Comparison of ENCODE assay signal across 9 mouse cellular contexts in the genomic region with DNA sequence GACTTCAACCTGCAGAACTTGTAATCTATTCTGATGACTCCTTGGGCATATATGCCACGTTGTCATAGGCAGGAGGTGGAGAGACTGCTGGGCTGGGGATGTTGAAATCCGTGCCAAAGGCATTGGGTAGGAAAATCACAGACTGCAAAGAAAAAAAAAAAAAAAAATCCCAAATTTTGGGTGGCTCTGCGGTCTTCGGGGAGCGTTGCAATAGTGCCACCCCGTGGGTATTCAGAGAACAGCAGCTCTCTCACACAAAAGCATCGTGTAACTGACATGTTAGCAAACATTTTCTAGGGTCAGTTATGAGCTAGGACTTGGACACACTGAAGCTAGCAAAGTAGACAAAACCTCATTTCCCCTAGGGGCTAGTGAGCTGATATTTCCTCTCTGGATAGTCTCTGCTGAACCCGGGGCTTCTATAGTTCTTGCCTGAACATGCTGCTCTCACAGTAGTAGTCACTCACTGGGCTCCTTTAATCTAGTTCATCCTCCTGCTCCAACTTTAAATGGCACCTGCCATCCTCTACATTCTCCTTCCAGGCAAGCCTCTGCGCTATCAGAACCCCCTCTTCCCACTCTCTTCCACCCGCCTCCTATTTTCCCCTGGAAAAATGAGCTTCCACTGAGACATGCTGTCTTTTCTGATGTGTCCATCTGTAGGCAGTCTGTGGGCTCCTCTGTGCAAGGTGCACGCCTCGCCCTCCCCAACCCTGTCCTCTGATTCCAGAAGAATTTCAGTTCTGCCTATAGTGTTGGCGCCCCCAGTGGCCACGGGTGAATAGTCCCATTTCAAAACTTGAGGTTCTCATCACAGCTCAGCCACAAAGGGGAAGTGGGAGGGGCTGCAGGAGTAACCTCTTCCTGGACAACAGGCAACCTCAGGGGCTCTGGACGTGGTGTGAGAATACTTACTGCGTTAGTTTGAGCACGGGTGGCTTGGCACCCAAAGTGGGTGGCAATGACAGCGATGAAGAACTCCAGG. TPM values are rescaled to one million over a fixed set of nuclear protein-coding genes. Genes with fewer than 3 reads are reported as not detected.
A peak's percentile ranks its signal among the peaks of the same experiment; 100 is the strongest.
DNase-seq lines count a peak whose midpoint lies in the region; ATAC-seq and TF ChIP-seq lines count a peak whose summit lies in the region.
"Had no signal": no experiment of that assay in that cellular context is flagged by ENCODE, and none has a peak within 500 bp of the region (broad histone marks: within the 10 kb centered on the region; RNA-seq: fewer than 3 reads in every experiment).

No protein-coding gene starts in this region.

- H3K9ac ChIP-seq in ES-E14 (ENCODE audit: insufficient read depth, low read depth, low read length, poor library complexity, severe bottlenecking), result no peak overlapping the region; the same call in 1 of the 2 replicates
- no peak overlapping the region for H3K9ac ChIP-seq in neural tube, embryonic 14.5 days (replicated peaks; ENCODE audit: low read depth, low read length)
- H3K9ac ChIP-seq: limb, embryonic 15.5 days had no signal

- in situ Hi-C loops in ES-E14 (cut with MboI; ENCODE audit: low sequenced_read_pairs in 2 of 2, unreplicated experiment in 2 of 2), result no loop called here

- no peak for TF ChIP-seq POLR2A in lung, adult 2 months (IDR thresholded peaks at IDR 0.05; ENCODE audit: borderline replicate concordance, extremely low read depth, low read depth, low read length)
- no peak for TF ChIP-seq POLR2A in testis, adult 2 months (IDR thresholded peaks at IDR 0.05; ENCODE audit: control insufficient read depth, low read depth, low read length)

- no peaks in the 10 kb centered on the region for H3K36me3 ChIP-seq in ES-E14 (ENCODE audit: control insufficient read depth, insufficient read depth, low read length, poor library complexity, severe bottlenecking)
- no peaks in the 10 kb centered on the region for H3K36me3 ChIP-seq in neural tube, embryonic 14.5 days (ENCODE audit: control insufficient read depth, insufficient read depth, low read length)
- H3K36me3 ChIP-seq in testis, adult 2 months (ENCODE audit: control insufficient read depth, insufficient read depth, low read length), result no peaks in the 10 kb centered on the region
- H3K36me3 ChIP-seq: limb, embryonic 15.5 days had no signal

- ATAC-seq in neural tube, embryonic 14.5 days (ENCODE audit: low read depth), result peak; percentile 55; the same call in 1 of the 2 replicates

- peak overlapping the region in 1 of 2 experiments; percentile 14; a peak in 1 of 4 replicates for H3K4me3 ChIP-seq in ES-E14 (ENCODE audit: insufficient read depth in 1 of 2, low read depth in 1 of 2, low read length in 2 of 2, poor library complexity in 1 of 2, severe bottlenecking in 1 of 2)
- no peak overlapping the region for H3K4me3 ChIP-seq in layer of hippocampus, adult 2 months
- H3K4me3 ChIP-seq in lung, adult 2 months (replicated peaks; ENCODE audit: extremely low read depth, low read depth, low read length), result no peak overlapping the region
- no peak overlapping the region for H3K4me3 ChIP-seq in neural tube, embryonic 14.5 days (ENCODE audit: low read depth, low read length)
- H3K4me3 ChIP-seq in testis, adult 2 months (ENCODE audit: control insufficient read depth, low read depth, low read length), result no peak overlapping the region
- H3K4me3 ChIP-seq: limb, embryonic 15.5 days had no signal

- 10% methylated on average over 18 of the region's 18 CpGs for WGBS in lung, adult 2 months
- 12% methylated on average over 18 of the region's 18 CpGs for WGBS in neural tube, embryonic 14.5 days

- peaks cover 4 to 20% of the 10 kb centered on the region in 2 experiments for H3K4me1 ChIP-seq in ES-E14 (ENCODE audit: control insufficient read depth in 2 of 2, insufficient read depth in 2 of 2, low read length in 2 of 2, poor library complexity in 1 of 2)
- H3K4me1 ChIP-seq in lung, adult 2 months (ENCODE audit: control insufficient read depth, insufficient read depth, low read length), result no peaks in the 10 kb centered on the region
- H3K4me1 ChIP-seq in neural tube, embryonic 14.5 days (ENCODE audit: control insufficient read depth, insufficient read depth, low read length), result no peaks in the 10 kb centered on the region
- peaks cover 3% of the 10 kb centered on the region; the same call in 1 of the 2 replicates for H3K4me1 ChIP-seq in testis, adult 2 months (ENCODE audit: control insufficient read depth, insufficient read depth, low read length)

- no peaks in the 10 kb centered on the region for H3K9me3 ChIP-seq in ES-E14 (ENCODE audit: control insufficient read depth, insufficient read depth, low read depth, low read length)
- no peaks in the 10 kb centered on the region for H3K9me3 ChIP-seq in neural tube, embryonic 14.5 days (ENCODE audit: control insufficient read depth, low read length)
- H3K9me3 ChIP-seq: limb, embryonic 15.5 days had no signal

- no peak overlapping the region for H3K27ac ChIP-seq in ES-E14 (ENCODE audit: insufficient read depth, low read depth, low read length, poor library complexity, severe bottlenecking)
- peak overlapping the region; percentile 33; the same call in 1 of the 2 replicates for H3K27ac ChIP-seq in layer of hippocampus, adult 2 months
- H3K27ac ChIP-seq in neural tube, embryonic 14.5 days (ENCODE audit: low read depth, low read length), result no peak overlapping the region
- peak overlapping the region; percentile 71 for H3K27ac ChIP-seq in testis, adult 2 months (ENCODE audit: control insufficient read depth, insufficient read depth, low read depth, low read length)
- H3K27ac ChIP-seq: limb, embryonic 15.5 days had no signal

- DNase-seq in ES-E14 (ENCODE audit: low read depth, low spot score), result peak; percentile 88
- peak; percentile 80 to 85 for DNase-seq in cerebellum, adult 18-20 months
- peak; percentile 61 for DNase-seq in forelimb bud, embryonic 11.5 days (ENCODE audit: low read depth, low spot score)
- DNase-seq in heart, postnatal 4 days, result peak; percentile 87
- DNase-seq in layer of hippocampus, adult 2 months (ENCODE audit: low spot score in 2 of 2), result peak; percentile 53 to 76
- DNase-seq in lung, adult 2 months, result peak; percentile 61

- no peaks in the 10 kb centered on the region for H3K27me3 ChIP-seq in neural tube, embryonic 14.5 days (ENCODE audit: control insufficient read depth, insufficient read depth, low read length)
- no peaks in the 10 kb centered on the region for H3K27me3 ChIP-seq in testis, adult 2 months (ENCODE audit: control insufficient read depth, insufficient read depth, low read length)
- H3K27me3 ChIP-seq: limb, embryonic 15.5 days had no signal

- H3K4me2 ChIP-seq in neural tube, embryonic 14.5 days (ENCODE audit: low read depth, low read length), result peak overlapping the region; percentile 23
- H3K4me2 ChIP-seq: limb, embryonic 15.5 days had no signal

- peak; percentile 74 for TF ChIP-seq CTCF in layer of hippocampus, adult 2 months (conservative IDR thresholded peaks at IDR 0.05)
- peak; percentile 72 for TF ChIP-seq CTCF in lung, adult 2 months (IDR thresholded peaks at IDR 0.05; ENCODE audit: insufficient read depth, low read length)
- peak; percentile 48; the same call in 1 of the 2 replicates for TF ChIP-seq CTCF in testis, adult 2 months (IDR thresholded peaks at IDR 0.05; ENCODE audit: control insufficient read depth, insufficient read depth, insufficient replicate concordance, low read depth, low read length)

TF ChIP-seq in ES-E14, 5 proteins besides CTCF, POLR2A, EP300 and RAD21:
- TF ChIP-seq ZC3H11A (IDR thresholded peaks at IDR 0.05; ENCODE audit: borderline replicate concordance, low read depth, low read length), result peak; percentile 77; the same call in 1 of the 2 replicates
- peak; percentile 97 for TF ChIP-seq ZNF384 (IDR thresholded peaks at IDR 0.05; ENCODE audit: low read depth, low read length)
- TF ChIP-seq MAFK (IDR thresholded peaks at IDR 0.05; ENCODE audit: insufficient read depth, low read depth, low read length), result no peak

RNA-seq across cellular contexts. Expression of a gene that starts 5.0 kb away (rescaled TPM):
- 6.2 and 8.3 TPM in 2 replicates for total RNA-seq in ES-E14 (2012; rRNA removed)
- not detected for total RNA-seq in heart, postnatal 4 days (2021)
- not detected for total RNA-seq in layer of hippocampus, adult 2 months (2021)
- polyA plus RNA-seq in lung, adult 2 months (2012; rRNA removed), result not detected in 2 replicates
- not detected in 2 replicates for polyA plus RNA-seq in neural tube, embryonic 14.5 days (2014; fragmentation: Nextera tagmentation; extraction: Ambion mirVana)
- 0.48 and 2.2 TPM in 2 replicates for polyA plus RNA-seq in testis, adult 2 months (2012; rRNA removed)

RNA-seq across cellular contexts. Expression of a gene that starts 13.6 kb away (rescaled TPM):
- total RNA-seq in ES-E14 (2012; rRNA removed), result 0.32 TPM in 1 of 2 replicates, not detected in the other
- not detected for total RNA-seq in heart, postnatal 4 days (2021)
- not detected for total RNA-seq in layer of hippocampus, adult 2 months (2021)
- 1.8 and 2.3 TPM in 2 replicates for polyA plus RNA-seq in lung, adult 2 months (2012; rRNA removed)
- polyA plus RNA-seq in neural tube, embryonic 14.5 days (2014; fragmentation: Nextera tagmentation; extraction: Ambion mirVana), result not detected in 2 replicates
- polyA plus RNA-seq in testis, adult 2 months (2012; rRNA removed), result 0.11 and 0.65 TPM in 2 replicates
- polyA plus RNA-seq: limb, embryonic 15.5 days had no signal

RNA-seq across cellular contexts. Expression of a gene that starts 30.4 kb away (rescaled TPM):
- total RNA-seq in ES-E14 (2012; rRNA removed), result 25.7 and 29.1 TPM in 2 replicates
- total RNA-seq in heart, postnatal 4 days (2021), result 10 to 100 TPM; 10.6 to 11.3 TPM
- total RNA-seq in layer of hippocampus, adult 2 months (2021), result 1 to 10 TPM; 7.9 to 9.7 TPM
- polyA plus RNA-seq in lung, adult 2 months (2012; rRNA removed), result 3.9 and 4.7 TPM in 2 replicates
- 9.8 and 11.6 TPM in 2 replicates for polyA plus RNA-seq in neural tube, embryonic 14.5 days (2014; fragmentation: Nextera tagmentation; extraction: Ambion mirVana)
- polyA plus RNA-seq in testis, adult 2 months (2012; rRNA removed), result 13.5 and 15.3 TPM in 2 replicates

RNA-seq across cellular contexts. Expression of a gene that starts 38.4 kb away (rescaled TPM):
- total RNA-seq in ES-E14 (2012; rRNA removed), result not detected in 2 replicates
- total RNA-seq in heart, postnatal 4 days (2021), result not detected
- not detected for total RNA-seq in layer of hippocampus, adult 2 months (2021)
- polyA plus RNA-seq in lung, adult 2 months (2012; rRNA removed), result not detected in 2 replicates
- not detected in 2 replicates for polyA plus RNA-seq in neural tube, embryonic 14.5 days (2014; fragmentation: Nextera tagmentation; extraction: Ambion mirVana)
- 0.83 and 1.2 TPM in 2 replicates for polyA plus RNA-seq in testis, adult 2 months (2012; rRNA removed)
- polyA plus RNA-seq: limb, embryonic 15.5 days had no signal

RNA-seq across cellular contexts. Expression of a gene that starts 42.5 kb away (rescaled TPM):
- 0.67 and 1.1 TPM in 2 replicates for total RNA-seq in ES-E14 (2012; rRNA removed)
- under 1 TPM; 0.09 to 0.12 TPM for total RNA-seq in heart, postnatal 4 days (2021)
- total RNA-seq in layer of hippocampus, adult 2 months (2021), result under 1 TPM in 1 of 2 experiments, not detected in 1; 0.25 TPM
- 4.8 and 6.6 TPM in 2 replicates for polyA plus RNA-seq in lung, adult 2 months (2012; rRNA removed)
- polyA plus RNA-seq in neural tube, embryonic 14.5 days (2014; fragmentation: Nextera tagmentation; extraction: Ambion mirVana), result 0.10 and 0.11 TPM in 2 replicates
- 0.88 and 1.2 TPM in 2 replicates for polyA plus RNA-seq in testis, adult 2 months (2012; rRNA removed)
- polyA plus RNA-seq: limb, embryonic 15.5 days had no signal

Comparison
In these comparisons a context has a peak if more than half of its experiments do, and no peak if none do; other contexts are left out.
1. H3K27ac ChIP-seq: peak in layer of hippocampus, adult 2 months (single experiment) and testis, adult 2 months (single experiment); none in ES-E14 (single experiment) and neural tube, embryonic 14.5 days (single experiment).
2. Peak in every context shown above with its lines, with median percentiles within 50 percentile points of each other: DNase-seq and CTCF ChIP-seq.